Mouse (Mus musculus) bone marrow, adult 2 months (tissue): ENCODE measurements at regions not wholly inside any gene's neighbourhood (a gene's known extent, or its start where the extent isn't known, plus 50 kb on each side); places are given as distances from the start of the nearest gene placed in this dataset.

ENCODE experiments used
- CTCF ChIP-seq: fragments of 200-500 bp; IDR thresholded peaks from 2 replicates; pipeline ENCODE4 v1.5.1; 2011; ENCODE audit warnings: low read length, control low read depth; ENCODE audit not compliant: control insufficient read depth, insufficient read depth
- POLR2A ChIP-seq: fragments of 200-500 bp; IDR thresholded peaks from 2 replicates; pipeline ENCODE4 v1.6.1; 2011; ENCODE audit warnings: low read depth, mild to moderate bottlenecking, control low read depth, low read length, borderline replicate concordance; ENCODE audit not compliant: control insufficient read depth

DNA sequence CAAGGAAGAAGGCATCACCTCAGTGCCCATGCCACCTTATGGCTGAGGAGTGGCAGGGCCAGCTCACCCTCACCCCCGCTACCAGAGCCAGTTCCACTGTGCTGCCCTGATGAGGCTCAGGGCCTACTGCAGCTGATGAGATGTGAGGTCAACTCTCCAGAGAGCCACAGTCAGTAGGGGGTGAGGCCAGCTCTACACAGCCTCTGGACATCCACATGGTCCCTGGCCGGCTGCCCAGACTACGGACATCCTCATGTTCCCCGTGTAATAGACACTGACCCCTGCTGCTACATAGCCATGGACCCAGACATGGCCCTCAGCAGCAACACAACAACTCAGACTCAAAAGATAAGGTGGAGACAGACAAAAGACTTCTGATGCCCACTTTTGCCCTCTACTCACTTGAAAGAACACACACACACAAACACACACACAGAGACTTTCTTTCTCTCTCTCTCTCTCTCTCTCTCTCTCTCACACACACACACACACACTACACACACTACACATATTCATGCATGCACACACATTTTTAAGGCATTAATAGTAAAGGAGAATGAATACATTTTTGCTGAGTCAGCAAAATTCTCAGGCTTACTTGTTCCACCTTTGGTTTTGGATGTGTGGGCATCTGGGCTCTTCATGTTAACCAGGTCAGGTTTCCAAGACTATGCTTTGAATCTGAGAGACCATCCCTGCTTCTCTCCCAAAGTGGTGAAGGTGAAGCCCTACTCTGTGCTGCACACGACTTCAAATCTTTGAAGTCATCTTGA, 604.4 kb upstream of the Nrp1 start:
- no peak for TF ChIP-seq CTCF
- no peak for TF ChIP-seq POLR2A
